Mouse (Mus musculus) myocyte (in vitro differentiated cells): ENCODE measurements around the gene Ccdc87.

ENCODE experiments used
- E2F4 ChIP-seq: IDR thresholded peaks from one replicate; pipeline ENCODE4 v1.6.1; 2011; ENCODE audit warnings: mild to moderate bottlenecking, control low read depth, moderate library complexity; ENCODE audit not compliant: insufficient read depth
- POLR2A ChIP-seq: IDR thresholded peaks from one replicate; pipeline ENCODE4 v1.6.1; 2011; ENCODE audit warnings: low read depth, mild to moderate bottlenecking, control low read depth, moderate library complexity; ENCODE audit not compliant: insufficient read length
- REST ChIP-seq: IDR thresholded peaks from one replicate; pipeline ENCODE4 v1.6.1; 2011; ENCODE audit warnings: mild to moderate bottlenecking, control low read depth, moderate library complexity; ENCODE audit not compliant: insufficient read depth, insufficient read length

DNA sequence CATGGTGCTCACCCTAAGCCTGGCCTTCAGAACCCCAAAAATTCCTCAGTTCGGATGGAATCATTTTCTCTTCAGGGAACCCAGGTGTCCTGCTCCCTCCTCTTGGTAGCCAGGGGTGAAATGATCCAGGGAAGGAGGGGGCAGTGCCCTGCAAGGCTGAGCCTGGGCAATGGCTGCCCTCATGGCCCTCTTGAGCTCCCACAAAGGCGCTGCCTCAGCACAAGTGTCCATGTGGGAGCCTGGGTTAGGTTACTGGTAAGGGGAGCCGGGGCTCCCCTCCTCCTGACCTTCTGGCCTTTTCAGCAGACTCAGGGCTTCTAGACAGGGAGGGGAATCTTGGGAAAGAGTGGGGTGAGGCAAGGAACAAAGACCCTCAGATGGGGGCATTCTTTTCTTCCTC, 37.6 kb downstream of the Ccdc87 start:
- no peak for TF ChIP-seq POLR2A
- TF ChIP-seq E2F4: no peak
- no peak for TF ChIP-seq REST
